Mouse (Mus musculus) hindbrain, embryonic 10.5 days (tissue): Measurements from ENCODE around the gene Cnksr2. TPM values are rescaled to one million over a fixed set of nuclear protein-coding genes. Genes with fewer than 3 reads are reported as not detected.

Experiments used
- DNase-seq: peaks from one replicate; pipeline ENCODE4 v3.0.0-alpha.2; 2017; ENCODE audit warnings: low spot score
- H3K27ac ChIP-seq: fragments of 300-500 bp; sonication (generic); 2 replicates; pipeline ENCODE4 v1.5.1; 2016; ENCODE audit warnings: mild to moderate bottlenecking, moderate library complexity
- H3K27me3 ChIP-seq: fragments of 300-500 bp; sonication (generic); 2 replicates; pipeline ENCODE4 v1.6.1; 2016; ENCODE audit warnings: mild to moderate bottlenecking; ENCODE audit not compliant: poor library complexity, insufficient read depth, severe bottlenecking
- H3K36me3 ChIP-seq: fragments of 300-500 bp; sonication (generic); 2 replicates; pipeline ENCODE4 v1.6.1; 2016; ENCODE audit warnings: mild to moderate bottlenecking, moderate library complexity
- H3K4me1 ChIP-seq: fragments of 300-500 bp; sonication (generic); replicated peaks from 2 replicates; pipeline ENCODE4 v1.6.1; 2016; ENCODE audit warnings: mild to moderate bottlenecking
- H3K4me3 ChIP-seq: fragments of 300-500 bp; sonication (generic); 2 replicates; pipeline ENCODE4 v1.5.1; 2016; ENCODE audit warnings: mild to moderate bottlenecking, moderate library complexity
- H3K9me3 ChIP-seq: fragments of 300-500 bp; sonication (generic); 2 replicates; pipeline ENCODE4 v1.6.1; 2016; ENCODE audit warnings: mild to moderate bottlenecking, moderate library complexity
- WGBS: fragments of 180-500 bp; shearing (Covaris S2); methylation state at CpG from one replicate; pipeline ENCODE4 v1.1.7; 2016; 5-methylcytosine and 5-hydroxymethylcytosine counted together
- polyA plus RNA-seq: library from polyadenylated mRNA; unstranded; fragments of >200 nt; fragmentation: Nextera tagmentation; extraction: Ambion mirVana; gene quantifications from 2 replicates; pipeline ENCODE4 v1.2.1, GENCODE M21; 2016

Cnksr2 gene
- 3.7 and 4.1 TPM in 2 replicates for polyA plus RNA-seq

DNA sequence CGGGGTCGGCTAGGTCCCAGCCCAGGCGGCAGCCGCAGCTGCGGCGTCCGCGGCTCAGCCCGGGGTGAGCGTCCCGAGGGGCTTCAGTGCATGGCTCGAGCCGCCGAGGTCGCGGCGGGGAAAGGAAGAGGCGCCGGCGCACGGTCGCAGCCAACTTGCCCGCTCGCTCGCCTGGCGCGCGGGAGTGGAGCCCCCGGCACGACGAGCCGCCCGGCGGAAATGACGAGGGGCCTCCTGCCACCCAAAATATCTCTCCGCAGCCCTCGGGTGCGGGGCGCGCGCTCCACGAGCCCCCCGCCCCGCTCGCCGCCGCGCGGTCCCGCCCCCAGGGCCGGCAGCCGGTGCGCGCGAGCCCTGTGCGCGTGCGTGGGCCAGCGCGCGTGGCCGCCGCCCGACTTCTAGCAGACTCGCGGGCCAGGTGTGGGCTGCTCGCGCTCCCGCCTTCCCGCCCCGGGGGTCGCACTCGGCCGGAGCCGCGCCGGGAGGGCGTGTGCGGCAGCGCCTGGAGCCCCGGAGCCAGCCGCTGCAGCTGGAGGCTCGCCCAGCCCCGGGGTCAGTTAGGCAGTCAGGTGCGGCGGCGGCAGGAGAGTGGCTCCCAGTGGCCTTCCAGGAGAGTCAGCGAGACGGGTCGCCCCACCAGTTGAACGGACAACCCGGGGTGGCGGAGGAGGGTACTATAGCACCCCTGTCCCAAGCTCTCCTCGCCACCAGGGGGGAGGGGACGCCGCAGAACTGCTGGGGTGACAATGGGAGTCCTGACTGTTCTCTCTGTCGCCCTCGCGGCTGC lies at the start of gene Cnksr2:
Gene Cnksr2 (minus strand): TSS at position 238 of the 787 bp plus-strand sequence.
- Histone ChIP-seq H3K36me3 (no peaks in the 10 kb centered on the region), H3K4me3 (peak within 1 kb of the TSS; percentile 61), H3K27ac (peak within 1 kb of the TSS; percentile 88), H3K4me1 (no peaks in the 10 kb centered on the region), H3K27me3 (peaks cover 16% of the 10 kb centered on the region), H3K9me3 (no peaks in the 10 kb centered on the region)
- WGBS = 31% methylated on average over 82 of the region's 99 CpGs
- peak; percentile 45 for DNase-seq

DNA sequence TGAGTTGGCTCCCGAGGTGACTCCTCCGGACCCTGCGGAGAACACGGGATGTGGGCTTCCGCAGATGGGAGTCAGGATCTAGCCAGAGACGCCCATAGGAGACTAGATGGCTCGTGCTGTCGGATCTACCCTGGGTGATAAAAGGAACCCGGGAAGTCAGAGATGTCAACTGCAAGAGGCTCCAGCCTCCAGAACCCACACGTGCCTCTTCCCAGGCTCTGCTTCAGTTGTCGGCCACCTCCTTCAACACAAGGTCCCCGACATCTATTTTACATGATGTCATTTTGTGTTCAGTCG lies 698 bp upstream of the Cnksr2 start:
- Histone ChIP-seq H3K27me3 (peaks cover 16% of the 10 kb centered on the region), H3K9me3 (no peaks in the 10 kb centered on the region), H3K4me1 (no peaks in the 10 kb centered on the region), H3K4me3 (peak overlapping the region; percentile 61), H3K36me3 (no peaks in the 10 kb centered on the region), H3K27ac (peak overlapping the region; percentile 88)
- 18% methylated on average over 13 of the region's 13 CpGs for whole genome bisulfite sequencing
- DNase-seq = no peak

- Histone ChIP-seq H3K4me1 (no peaks in the 10 kb centered on the region), H3K36me3 (no peaks in the 10 kb centered on the region), H3K27ac (peak overlapping the region; percentile 88), H3K9me3 (no peaks in the 10 kb centered on the region), H3K4me3 (peak overlapping the region; percentile 61), H3K27me3 (peaks cover 16% of the 10 kb centered on the region)
- 18% methylated on average over 55 of the region's 62 CpGs for WGBS
- peak; percentile 48 for DNase-seq
These were observed 638 bp downstream of the Cnksr2 start for GRCm38 (mm10) chrX:158042255-158043056.

- 31% methylated on average over 7 of the region's 7 CpGs for WGBS
- no peaks in the 10 kb centered on the region for H3K36me3 ChIP-seq
- H3K27me3 ChIP-seq = peaks cover 16% of the 10 kb centered on the region
- no peaks in the 10 kb centered on the region for H3K9me3 ChIP-seq
- no peak for DNase-seq
- no peaks in the 10 kb centered on the region for H3K4me1 ChIP-seq
- H3K4me3 ChIP-seq = peak overlapping the region; percentile 61
- peak overlapping the region; percentile 88; the same call in 1 of the 2 replicates for H3K27ac ChIP-seq
These were observed 1.4 kb downstream of the Cnksr2 start for GRCm38 (mm10) chrX:158041703-158042102.

GRCm38 (mm10) chrX:157951698-157952097 lies 91.4 kb downstream of the Cnksr2 start:
- H3K36me3 ChIP-seq = no peaks in the 10 kb centered on the region
- no peaks in the 10 kb centered on the region for H3K9me3 ChIP-seq
- no peaks in the 10 kb centered on the region for H3K27me3 ChIP-seq
- no peak overlapping the region for H3K27ac ChIP-seq
- DNase-seq = no peak
- H3K4me3 ChIP-seq = no peak overlapping the region
- H3K4me1 ChIP-seq = no peaks in the 10 kb centered on the region

- Histone ChIP-seq H3K4me1 (no peaks in the 10 kb centered on the region), H3K36me3 (no peaks in the 10 kb centered on the region), H3K4me3 (no peak overlapping the region), H3K27me3 (no peaks in the 10 kb centered on the region), H3K27ac (no peak overlapping the region), H3K9me3 (no peaks in the 10 kb centered on the region)
- WGBS = 73% methylated on average over 1 of the region's 1 CpGs
- no peak for DNase-seq
These were observed 93.8 kb downstream of the Cnksr2 start for GRCm38 (mm10) chrX:157949256-157949655.

DNA sequence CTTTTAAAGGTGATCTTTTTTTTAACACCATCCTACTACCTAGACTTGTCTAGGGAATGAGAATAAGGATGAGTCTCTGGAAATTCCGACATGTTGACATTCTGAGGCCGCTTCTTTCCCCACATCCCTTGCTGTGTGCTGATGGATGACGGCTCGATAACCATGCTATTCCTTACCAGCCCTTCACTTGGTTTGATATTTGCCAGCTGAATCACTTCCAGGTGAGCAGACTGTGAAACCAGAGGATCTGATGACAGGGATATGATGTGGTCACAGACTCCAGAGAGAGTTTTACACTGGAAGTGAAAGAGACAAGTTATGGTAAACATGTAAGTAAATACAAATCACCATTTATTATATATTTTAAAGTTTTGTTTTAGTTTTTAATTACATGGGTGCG lies 98.0 kb downstream of the Cnksr2 start:
- no peak for DNase-seq
- H3K4me3 ChIP-seq = no peak overlapping the region
- no peak overlapping the region for H3K27ac ChIP-seq
- WGBS = 80% methylated on average over 5 of the region's 5 CpGs
- H3K9me3 ChIP-seq = no peaks in the 10 kb centered on the region
- H3K27me3 ChIP-seq = no peaks in the 10 kb centered on the region
- H3K4me1 ChIP-seq = no peaks in the 10 kb centered on the region
- no peaks in the 10 kb centered on the region for H3K36me3 ChIP-seq

- no peak for DNase-seq
- H3K27ac ChIP-seq = no peak overlapping the region
- no peaks in the 10 kb centered on the region for H3K36me3 ChIP-seq
- H3K4me3 ChIP-seq = no peak overlapping the region
- H3K27me3 ChIP-seq = no peaks in the 10 kb centered on the region
- no peaks in the 10 kb centered on the region for H3K4me1 ChIP-seq
- no peaks in the 10 kb centered on the region for H3K9me3 ChIP-seq
- 92% methylated on average over 1 of the region's 1 CpGs for WGBS
These were observed 106.5 kb downstream of the Cnksr2 start for GRCm38 (mm10) chrX:157936611-157937010.

DNA sequence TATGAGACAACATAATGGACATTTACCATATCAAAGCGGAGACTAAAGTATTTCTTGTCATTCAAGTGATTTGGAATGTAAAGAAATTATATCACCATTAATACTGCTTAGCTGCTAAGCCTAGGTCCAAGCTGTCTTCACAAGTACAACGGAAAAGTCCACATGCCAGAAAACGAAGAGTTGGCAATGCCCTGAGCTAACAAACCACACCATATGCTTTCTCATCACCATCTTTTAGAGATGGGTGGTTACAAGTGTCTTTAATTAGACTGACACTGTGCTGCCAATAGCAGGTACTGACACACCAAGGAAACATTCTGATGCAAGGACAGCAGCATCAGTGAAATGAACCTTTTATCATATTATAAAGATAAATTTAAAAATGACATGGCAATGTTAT lies 123.0 kb downstream of the Cnksr2 start:
- WGBS = 78% methylated on average over 3 of the region's 3 CpGs
- H3K4me3 ChIP-seq = no peak overlapping the region
- no peak for DNase-seq

GRCm38 (mm10) chrX:157829983-157830382 lies 213.1 kb downstream of the Cnksr2 start:
- Histone ChIP-seq H3K36me3 (no peaks in the 10 kb centered on the region), H3K4me1 (no peaks in the 10 kb centered on the region), H3K9me3 (no peaks in the 10 kb centered on the region), H3K27ac (no peak overlapping the region), H3K4me3 (no peak overlapping the region), H3K27me3 (no peaks in the 10 kb centered on the region; the same call in 1 of the 2 replicates)
- DNase-seq = no peak
- 83% methylated on average over 4 of the region's 4 CpGs for WGBS

More for the DNA sequence above, 123.0 kb downstream of the Cnksr2 start:
- Histone ChIP-seq H3K36me3 (no peaks in the 10 kb centered on the region), H3K4me1 (no peaks in the 10 kb centered on the region), H3K9me3 (no peaks in the 10 kb centered on the region), H3K27me3 (no peaks in the 10 kb centered on the region; the same call in 1 of the 2 replicates), H3K27ac (no peak overlapping the region)

GRCm38 (mm10) chrX:157818921-157819260 lies 224.2 kb downstream of the Cnksr2 start:
- peaks cover 42% of the 10 kb centered on the region for H3K27me3 ChIP-seq
- no peak for DNase-seq

DNA sequence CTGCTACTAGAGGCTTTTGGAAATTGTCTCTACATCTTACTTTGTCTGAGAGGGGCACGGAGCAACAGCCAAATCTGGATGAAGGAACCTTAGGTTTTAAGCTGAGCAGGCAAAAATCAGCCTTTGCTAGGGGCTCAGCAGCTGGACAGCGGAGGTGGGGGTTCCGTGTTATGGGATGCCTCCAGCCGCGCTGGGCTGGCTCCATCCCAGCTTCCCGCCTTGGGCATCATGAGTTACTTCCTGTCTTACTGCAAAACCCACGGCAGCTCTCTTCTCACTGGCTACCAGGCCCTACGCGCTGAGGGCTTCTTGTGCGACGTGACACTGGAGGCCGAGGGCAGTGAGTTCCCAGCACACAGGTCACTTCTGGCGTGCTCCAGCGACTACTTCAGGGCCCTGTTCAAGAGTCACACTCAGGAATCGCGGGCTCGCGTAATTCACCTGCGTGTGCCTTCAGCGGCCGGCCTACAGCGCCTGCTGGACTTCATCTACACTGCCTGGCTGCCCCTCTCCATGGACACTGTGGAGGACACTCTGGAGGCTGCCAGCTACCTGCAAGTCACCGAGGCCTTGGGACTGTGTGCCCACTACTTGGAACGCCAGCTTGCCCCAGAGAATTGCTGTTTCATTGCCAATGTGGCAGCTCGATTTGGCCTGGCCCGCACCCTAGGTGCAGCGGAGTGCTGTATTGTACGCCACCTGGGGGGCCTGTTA lies 224.7 kb downstream of the Cnksr2 start, which contains the start of gene Klhl34:
Gene Klhl34 (plus strand): TSS at position 229 of the 714 bp plus-strand sequence.
- peak; percentile 26 for DNase-seq
- Histone ChIP-seq H3K4me1 (peaks cover 18% of the 10 kb centered on the region), H3K27me3 (peaks cover 42% of the 10 kb centered on the region), H3K9me3 (no peaks in the 10 kb centered on the region), H3K36me3 (no peaks in the 10 kb centered on the region), H3K4me3 (peak within 1 kb of the TSS; percentile 47), H3K27ac (peak within 1 kb of the TSS; percentile 73)
- WGBS = 38% methylated on average over 28 of the region's 28 CpGs

More at GRCm38 (mm10) chrX:157818921-157819260, 224.2 kb downstream of the Cnksr2 start:
- Histone ChIP-seq H3K36me3 (no peaks in the 10 kb centered on the region), H3K4me3 (no peak overlapping the region), H3K4me1 (peaks cover 18% of the 10 kb centered on the region), H3K27ac (no peak overlapping the region), H3K9me3 (no peaks in the 10 kb centered on the region)
- 86% methylated on average over 13 of the region's 13 CpGs for WGBS
